Mouse (Mus musculus) forebrain, postnatal 0 days (tissue): ENCODE measurements around the gene Olfr1427. TPM values are rescaled to one million over a fixed set of nuclear protein-coding genes. Genes with fewer than 3 reads are reported as not detected.

ENCODE experiments used
- ATAC-seq: fragments of 200-750 bp; cut with Nextera tagmentation; 2 replicates; pipeline ENCODE4 v1.8.0; 2017; ENCODE audit warnings: mild to moderate bottlenecking, moderate library complexity
- DNase-seq: peaks from one replicate; pipeline ENCODE4 v3.0.0-alpha.2; 2015
- H3K27ac ChIP-seq: fragments of 300-500 bp; sonication (generic); 2 replicates; pipeline ENCODE4 v1.5.1; 2014; ENCODE audit warnings: low read depth, mild to moderate bottlenecking, antibody characterized with exemption, low read length, moderate library complexity, mixed read lengths
- H3K27me3 ChIP-seq: fragments of 300-500 bp; sonication (generic); 2 replicates; pipeline ENCODE4 v1.6.1; 2014; ENCODE audit warnings: mild to moderate bottlenecking, low read length, mixed read lengths; ENCODE audit not compliant: insufficient read depth
- H3K36me3 ChIP-seq: fragments of 300-500 bp; sonication (generic); 2 replicates; pipeline ENCODE4 v1.6.1; 2014; ENCODE audit warnings: mild to moderate bottlenecking, moderate library complexity; ENCODE audit not compliant: insufficient read depth
- H3K4me1 ChIP-seq: fragments of 300-500 bp; sonication (generic); 2 replicates; pipeline ENCODE4 v1.6.1; 2014; ENCODE audit warnings: antibody characterized with exemption; ENCODE audit not compliant: insufficient read depth
- H3K4me2 ChIP-seq: fragments of 300-500 bp; sonication (generic); 2 replicates; pipeline ENCODE4 v1.6.1; 2014; ENCODE audit warnings: low read depth, mild to moderate bottlenecking, moderate library complexity
- H3K4me3 ChIP-seq: fragments of 300-500 bp; sonication (generic); 2 replicates; pipeline ENCODE4 v1.5.1; 2014; ENCODE audit warnings: low read depth, low read length, mixed read lengths
- H3K9ac ChIP-seq: fragments of 300-500 bp; sonication (generic); 2 replicates; pipeline ENCODE4 v1.6.1; 2014; ENCODE audit warnings: mild to moderate bottlenecking
- H3K9me3 ChIP-seq: fragments of 300-500 bp; sonication (generic); 2 replicates; pipeline ENCODE4 v1.6.1; 2016; ENCODE audit warnings: low read length
- CTCF ChIP-seq: sonication (generic); IDR thresholded peaks from 2 replicates; pipeline ENCODE4 v1.5.1; 2016; ENCODE audit warnings: antibody characterized with exemption, control low read depth, low read depth
- WGBS: fragments of 180-500 bp; shearing (Covaris S2); extraction: QIAGEN DNeasy Blood & Tissue Kit; methylation state at CpG from one replicate; pipeline ENCODE4 v1.1.7; 2014; 5-methylcytosine and 5-hydroxymethylcytosine counted together
- polyA plus RNA-seq: library from polyadenylated mRNA; unstranded; fragments of >200 nt; fragmentation: Nextera tagmentation; extraction: Ambion mirVana; gene quantifications from 2 replicates; pipeline ENCODE4 v1.2.1, GENCODE M21; 2015
- total RNA-seq: library from RNA; depleted of rRNA; stranded (reverse); fragments of >200 nt; gene quantifications from 2 replicates; pipeline ENCODE4 v1.2.3, GENCODE M21; 2014; rRNA removed

Olfr1427 gene
- total RNA-seq (not detected in 2 replicates), polyA plus RNA-seq (not detected in 2 replicates)

GRCm38 (mm10) chr19:12103234-12103633 lies at the start of gene Olfr1427:
TSS of gene Olfr1427 (minus strand) at chr19:12103334.
- 95% methylated on average over 2 of the region's 2 CpGs for WGBS
- Histone ChIP-seq H3K9me3 (no peaks in the 10 kb centered on the region), H3K4me2 (no peak within 1 kb of the TSS), H3K36me3 (no peaks in the 10 kb centered on the region), H3K27ac (no peak within 1 kb of the TSS), H3K4me3 (no peak within 1 kb of the TSS), H3K27me3 (no peaks in the 10 kb centered on the region), H3K9ac (no peak within 1 kb of the TSS), H3K4me1 (no peaks in the 10 kb centered on the region)
- DNase-seq, result no peak
- no peak for TF ChIP-seq CTCF
- ATAC-seq, result no peak

- no peaks in the 10 kb centered on the region for H3K4me1 ChIP-seq
- DNase-seq, result peak; percentile 77
- H3K9ac ChIP-seq, result no peak overlapping the region
- peak; percentile 89 for ATAC-seq
- H3K36me3 ChIP-seq, result no peaks in the 10 kb centered on the region
- no peak overlapping the region for H3K27ac ChIP-seq
- WGBS, result 78% methylated on average over 3 of the region's 3 CpGs
- H3K4me3 ChIP-seq, result no peak overlapping the region
- no peak for TF ChIP-seq CTCF
- no peak overlapping the region for H3K4me2 ChIP-seq
- no peaks in the 10 kb centered on the region for H3K9me3 ChIP-seq
- no peaks in the 10 kb centered on the region for H3K27me3 ChIP-seq
Measured at GRCm38 (mm10) chr19:12145452-12145851, 42.3 kb upstream of the Olfr1427 start.

GRCm38 (mm10) chr19:12143356-12143755 lies 40.2 kb upstream of the Olfr1427 start:
- Histone ChIP-seq H3K9ac (no peak overlapping the region), H3K4me3 (no peak overlapping the region), H3K4me2 (no peak overlapping the region), H3K36me3 (no peaks in the 10 kb centered on the region), H3K9me3 (no peaks in the 10 kb centered on the region), H3K27me3 (no peaks in the 10 kb centered on the region), H3K27ac (peak overlapping the region; percentile 75), H3K4me1 (no peaks in the 10 kb centered on the region)
- no peak for TF ChIP-seq CTCF
- ATAC-seq (peak; percentile 87), DNase-seq (peak; percentile 71)
- 19% methylated on average over 1 of the region's 1 CpGs for WGBS

- Histone ChIP-seq H3K4me2 (no peak overlapping the region), H3K4me1 (no peaks in the 10 kb centered on the region), H3K27me3 (no peaks in the 10 kb centered on the region), H3K9me3 (no peaks in the 10 kb centered on the region), H3K4me3 (no peak overlapping the region), H3K36me3 (no peaks in the 10 kb centered on the region), H3K27ac (no peak overlapping the region), H3K9ac (no peak overlapping the region)
- DNase-seq (peak; percentile 60), ATAC-seq (peak; percentile 58)
- TF ChIP-seq CTCF, result peak; percentile 72
- 28% methylated on average over 2 of the region's 2 CpGs for WGBS
Measured at GRCm38 (mm10) chr19:12134289-12134688, 31.2 kb upstream of the Olfr1427 start.

- ATAC-seq (no peak), DNase-seq (no peak)
- no peaks in the 10 kb centered on the region for H3K36me3 ChIP-seq
- no peak for TF ChIP-seq CTCF
- H3K27me3 ChIP-seq, result no peaks in the 10 kb centered on the region
- no peak within 1 kb of the TSS for H3K9ac ChIP-seq
- H3K4me1 ChIP-seq, result no peaks in the 10 kb centered on the region
- H3K4me3 ChIP-seq, result no peak within 1 kb of the TSS
- H3K9me3 ChIP-seq, result no peaks in the 10 kb centered on the region
- H3K4me2 ChIP-seq, result no peak within 1 kb of the TSS
- no peak within 1 kb of the TSS for H3K27ac ChIP-seq
- WGBS, result 71% methylated on average over 3 of the region's 3 CpGs
Measured at GRCm38 (mm10) chr19:12123103-12123502, 20.0 kb upstream of the Olfr1427 start, which contains the start of gene Olfr76. TSS of gene Olfr76 (minus strand) at chr19:12123203.

- DNase-seq (no peak), ATAC-seq (no peak)
- Histone ChIP-seq H3K27ac (no peak overlapping the region), H3K27me3 (no peaks in the 10 kb centered on the region), H3K36me3 (no peaks in the 10 kb centered on the region), H3K4me3 (no peak overlapping the region), H3K4me2 (no peak overlapping the region), H3K9ac (no peak overlapping the region), H3K4me1 (no peaks in the 10 kb centered on the region), H3K9me3 (no peaks in the 10 kb centered on the region)
- WGBS, result 97% methylated on average over 3 of the region's 3 CpGs
- TF ChIP-seq CTCF, result no peak
Measured at GRCm38 (mm10) chr19:12116464-12116863, 13.3 kb upstream of the Olfr1427 start.

GRCm38 (mm10) chr19:12115797-12116196 lies 12.7 kb upstream of the Olfr1427 start, which contains the start of gene Olfr1428:
TSS of gene Olfr1428 (minus strand) at chr19:12115897.
- Histone ChIP-seq H3K36me3 (no peaks in the 10 kb centered on the region), H3K9me3 (no peaks in the 10 kb centered on the region), H3K4me3 (no peak within 1 kb of the TSS), H3K27ac (no peak within 1 kb of the TSS), H3K4me2 (no peak within 1 kb of the TSS), H3K27me3 (no peaks in the 10 kb centered on the region), H3K9ac (no peak within 1 kb of the TSS), H3K4me1 (no peaks in the 10 kb centered on the region)
- TF ChIP-seq CTCF, result no peak
- 78% methylated on average over 1 of the region's 1 CpGs for WGBS
- DNase-seq (no peak), ATAC-seq (no peak)
